Mouse (Mus musculus): ENCODE measurements around the gene Csmd2.

Csmd2 gene

GRCm38 (mm10) chr4:128340457-128340856 is 352.8 kb downstream of the Csmd2 start:
- in situ Hi-C loops (cut with MboI, MseI) = no loop called here

- in situ Hi-C loops (cut with MboI, MseI) = no loop called here
These were observed 353.7 kb downstream of the Csmd2 start for GRCm38 (mm10) chr4:128341315-128341714.

- in situ Hi-C loops (cut with MboI, MseI) = no loop called here
These were observed 354.6 kb downstream of the Csmd2 start for GRCm38 (mm10) chr4:128342208-128342607.

- in situ Hi-C loops (cut with MboI, MseI) = no loop called here
These were observed 371.1 kb downstream of the Csmd2 start for GRCm38 (mm10) chr4:128358751-128359150.

GRCm38 (mm10) chr4:128365851-128366250 is 378.2 kb downstream of the Csmd2 start:
- in situ Hi-C loops (cut with MboI, MseI) = no loop called here

GRCm38 (mm10) chr4:128368088-128368487 is 380.4 kb downstream of the Csmd2 start:
- in situ Hi-C loops (cut with MboI, MseI) = no loop called here

GRCm38 (mm10) chr4:128371766-128372165 is 384.1 kb downstream of the Csmd2 start:
- in situ Hi-C loops (cut with MboI, MseI) = no loop called here

- in situ Hi-C loops (cut with MboI, MseI) = no loop called here
These were observed 385.5 kb downstream of the Csmd2 start for GRCm38 (mm10) chr4:128373196-128373595.

GRCm38 (mm10) chr4:128374051-128374450 is 386.4 kb downstream of the Csmd2 start:
- in situ Hi-C loops (cut with MboI, MseI) = no loop called here

GRCm38 (mm10) chr4:128378946-128379345 is 391.3 kb downstream of the Csmd2 start:
- in situ Hi-C loops (cut with MboI, MseI) = no loop called here

GRCm38 (mm10) chr4:128381331-128381730 is 393.7 kb downstream of the Csmd2 start:
- in situ Hi-C loops (cut with MboI, MseI) = no loop called here

GRCm38 (mm10) chr4:128383800-128384199 is 396.1 kb downstream of the Csmd2 start:
- in situ Hi-C loops (cut with MboI, MseI) = no loop called here

- in situ Hi-C loops (cut with MboI, MseI) = no loop called here
These were observed 403.8 kb downstream of the Csmd2 start for GRCm38 (mm10) chr4:128391484-128391883.

GRCm38 (mm10) chr4:128392279-128392678 is 404.6 kb downstream of the Csmd2 start:
- in situ Hi-C loops (cut with MboI, MseI) = no loop called here

GRCm38 (mm10) chr4:128393864-128394263 is 406.2 kb downstream of the Csmd2 start:
- in situ Hi-C loops (cut with MboI, MseI) = no loop called here

GRCm38 (mm10) chr4:128396616-128397015 is 409.0 kb downstream of the Csmd2 start:
- in situ Hi-C loops (cut with MboI, MseI) = no loop called here

- in situ Hi-C loops (cut with MboI, MseI) = no loop called here
These were observed 410.1 kb downstream of the Csmd2 start for GRCm38 (mm10) chr4:128397804-128398203.

- in situ Hi-C loops (cut with MboI, MseI) = no loop called here
These were observed 411.3 kb downstream of the Csmd2 start for GRCm38 (mm10) chr4:128398948-128399347.

- in situ Hi-C loops (cut with MboI, MseI) = no loop called here
These were observed 412.4 kb downstream of the Csmd2 start for GRCm38 (mm10) chr4:128400016-128400415.

GRCm38 (mm10) chr4:128401591-128401990 is 413.9 kb downstream of the Csmd2 start:
- in situ Hi-C loops (cut with MboI, MseI) = no loop called here

- in situ Hi-C loops (cut with MboI, MseI) = no loop called here
These were observed 415.0 kb downstream of the Csmd2 start for GRCm38 (mm10) chr4:128402706-128403105.

- in situ Hi-C loops (cut with MboI, MseI) = no loop called here
These were observed 417.9 kb downstream of the Csmd2 start for GRCm38 (mm10) chr4:128405576-128405975.

- in situ Hi-C loops (cut with MboI, MseI) = no loop called here
These were observed 419.6 kb downstream of the Csmd2 start for GRCm38 (mm10) chr4:128407084-128407845.
